Mouse (Mus musculus): Measurements from ENCODE around the gene Ppm1h. TPM values are rescaled to one million over a fixed set of nuclear protein-coding genes. Genes with fewer than 3 reads are reported as not detected.

The Ppm1h gene
- polyA plus RNA-seq, 1 experiment from 2014 or later, result 6.5 TPM

- no peak overlapping the region for H3K9ac ChIP-seq
- no peaks in the 10 kb centered on the region for H3K36me3 ChIP-seq (ENCODE audit: poor library complexity, severe bottlenecking)
- no peak overlapping the region for H3K4me2 ChIP-seq
- no peak for ATAC-seq
- H3K4me1 ChIP-seq, result no peaks in the 10 kb centered on the region
- 44% methylated on average over 12 of the region's 12 CpGs for WGBS
- H3K9me3 ChIP-seq (replicated peaks), result no peaks in the 10 kb centered on the region
- H3K4me3 ChIP-seq, result no peak overlapping the region
- H3K27me3 ChIP-seq, result no peaks in the 10 kb centered on the region
- no peak overlapping the region for H3K27ac ChIP-seq
Measured at GRCm38 (mm10) chr10:122827719-122828414, 149.3 kb downstream of the Ppm1h start.

GRCm38 (mm10) chr10:122829801-122830217 is 151.2 kb downstream of the Ppm1h start:
- Histone ChIP-seq H3K4me2 (no peak overlapping the region), H3K4me1 (no peaks in the 10 kb centered on the region), H3K36me3 (ENCODE audit: poor library complexity, severe bottlenecking) (no peaks in the 10 kb centered on the region), H3K9ac (no peak overlapping the region), H3K27ac (no peak overlapping the region), H3K27me3 (no peaks in the 10 kb centered on the region), H3K4me3 (no peak overlapping the region), H3K9me3 (replicated peaks) (no peaks in the 10 kb centered on the region)
- WGBS, result 76% methylated on average over 3 of the region's 3 CpGs
- ATAC-seq, result no peak

- Histone ChIP-seq H3K27ac (no peak overlapping the region), H3K9ac (no peak overlapping the region), H3K4me1 (no peaks in the 10 kb centered on the region), H3K4me3 (no peak overlapping the region), H3K27me3 (no peaks in the 10 kb centered on the region), H3K36me3 (ENCODE audit: poor library complexity, severe bottlenecking) (no peaks in the 10 kb centered on the region), H3K4me2 (no peak overlapping the region), H3K9me3 (replicated peaks) (no peaks in the 10 kb centered on the region)
- WGBS, result 87% methylated on average over 10 of the region's 10 CpGs
- ATAC-seq, result no peak
Measured at GRCm38 (mm10) chr10:122830638-122831037, 152.1 kb downstream of the Ppm1h start.

DNA sequence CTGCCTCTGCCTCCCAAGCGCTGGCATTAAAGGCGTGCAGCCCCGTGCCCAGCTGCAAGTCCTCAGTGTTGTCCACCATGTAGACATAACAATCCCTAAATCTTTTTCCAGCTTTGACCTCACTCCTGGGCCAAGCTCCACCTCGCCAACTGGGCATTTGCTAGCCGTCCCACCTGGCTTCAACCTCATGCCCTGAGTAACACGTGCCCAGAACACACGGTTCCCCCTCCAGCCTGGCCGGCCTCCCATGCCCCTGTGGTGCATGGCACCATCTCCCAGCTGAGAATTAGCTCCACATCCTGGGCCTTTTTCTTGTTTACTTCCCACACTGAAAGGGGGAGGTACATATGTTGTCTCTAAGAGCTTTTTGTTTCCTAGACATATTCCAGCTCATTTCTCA is 163.5 kb downstream of the Ppm1h start:
- H3K36me3 ChIP-seq (ENCODE audit: poor library complexity, severe bottlenecking), result no peaks in the 10 kb centered on the region
- H3K27ac ChIP-seq, result no peak overlapping the region
- 94% methylated on average over 8 of the region's 8 CpGs for WGBS
- H3K27me3 ChIP-seq, result no peaks in the 10 kb centered on the region
- no peak overlapping the region for H3K9ac ChIP-seq
- 0 out of 2 replicates have a peak, but pooled peaks cover 3% of the 10 kb centered on the region for H3K4me1 ChIP-seq
- H3K4me2 ChIP-seq, result no peak overlapping the region
- H3K9me3 ChIP-seq (replicated peaks), result no peaks in the 10 kb centered on the region
- H3K4me3 ChIP-seq, result no peak overlapping the region
- ATAC-seq, result no peak

DNA sequence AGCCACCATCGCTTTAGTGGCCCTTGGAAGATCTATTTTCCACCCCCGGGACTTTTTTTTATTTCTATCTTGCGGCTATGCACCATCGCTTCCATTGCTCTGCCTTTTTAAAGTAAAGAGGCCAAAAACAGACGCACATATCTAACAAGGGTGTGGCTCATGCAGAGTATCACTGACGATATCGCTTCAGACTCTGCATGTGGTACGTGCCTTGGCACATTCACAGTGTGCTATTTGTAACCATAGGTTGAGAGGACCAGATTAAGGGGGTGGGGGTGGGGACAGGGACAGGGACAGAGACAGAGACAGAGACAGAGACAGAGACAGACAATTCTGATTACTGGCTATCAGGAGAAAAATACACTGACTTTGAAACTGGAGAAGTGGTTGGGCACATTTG is 164.4 kb downstream of the Ppm1h start:
- 0 out of 2 replicates have a peak, but pooled peaks cover 3% of the 10 kb centered on the region for H3K4me1 ChIP-seq
- no peak overlapping the region for H3K4me2 ChIP-seq
- no peak overlapping the region for H3K9ac ChIP-seq
- 93% methylated on average over 8 of the region's 8 CpGs for WGBS
- no peaks in the 10 kb centered on the region for H3K27me3 ChIP-seq
- H3K27ac ChIP-seq, result no peak overlapping the region
- H3K4me3 ChIP-seq, result no peak overlapping the region
- H3K9me3 ChIP-seq (replicated peaks), result no peaks in the 10 kb centered on the region
- no peak for ATAC-seq
- H3K36me3 ChIP-seq (ENCODE audit: poor library complexity, severe bottlenecking), result no peaks in the 10 kb centered on the region

DNA sequence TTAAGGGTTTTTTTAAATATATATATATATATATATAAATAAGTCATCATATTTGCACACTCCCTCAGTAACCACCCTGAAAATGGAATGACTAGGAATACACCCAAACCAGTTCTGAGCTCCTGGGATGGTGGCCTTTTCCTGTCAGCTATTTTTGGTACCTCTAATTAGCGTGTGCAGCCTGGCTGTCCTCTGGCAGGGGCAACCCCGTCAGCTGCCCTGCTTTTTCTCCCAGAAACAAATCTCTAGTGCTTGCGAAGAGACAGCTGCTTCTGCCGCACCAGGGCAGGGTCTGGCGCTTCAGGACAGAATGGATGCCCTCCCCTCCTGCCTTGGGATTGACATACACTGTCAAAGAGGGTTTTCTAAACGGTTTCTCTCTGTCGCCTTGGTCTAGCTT is 166.9 kb downstream of the Ppm1h start:
- 47% methylated on average over 7 of the region's 7 CpGs for WGBS
- H3K9ac ChIP-seq, result no peak overlapping the region
- no peak overlapping the region for H3K4me2 ChIP-seq
- H3K27me3 ChIP-seq, result no peaks in the 10 kb centered on the region
- no peaks in the 10 kb centered on the region for H3K9me3 ChIP-seq (replicated peaks)
- H3K4me3 ChIP-seq, result no peak overlapping the region
- ATAC-seq, result no peak
- H3K27ac ChIP-seq, result no peak overlapping the region
- no peaks in the 10 kb centered on the region for H3K36me3 ChIP-seq (ENCODE audit: poor library complexity, severe bottlenecking)
- 0 out of 2 replicates have a peak, but pooled peaks cover 3% of the 10 kb centered on the region for H3K4me1 ChIP-seq

DNA sequence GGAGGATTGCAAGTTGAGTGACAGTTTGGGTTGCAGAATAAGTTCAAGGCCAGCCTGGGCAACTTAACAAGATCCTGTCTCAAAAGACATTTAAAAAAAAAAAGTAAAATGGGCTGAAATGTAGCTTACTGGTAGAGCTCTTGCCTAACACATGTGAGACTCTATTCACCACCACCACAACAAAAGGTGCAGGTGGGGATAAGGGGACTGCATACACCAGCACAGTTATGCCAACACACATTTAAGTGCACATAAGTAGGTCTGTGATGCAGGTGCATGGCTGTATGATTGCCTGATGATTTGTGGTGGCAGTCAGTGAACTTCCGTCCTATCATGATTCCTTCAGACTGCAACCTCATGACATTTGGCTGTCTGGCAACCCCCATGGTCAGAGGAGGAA is 167.9 kb downstream of the Ppm1h start:
- no peak overlapping the region for H3K9ac ChIP-seq
- H3K9me3 ChIP-seq (replicated peaks), result no peaks in the 10 kb centered on the region
- no peaks in the 10 kb centered on the region for H3K36me3 ChIP-seq (ENCODE audit: poor library complexity, severe bottlenecking)
- no peaks in the 10 kb centered on the region for H3K27me3 ChIP-seq
- 0 out of 2 replicates have a peak, but pooled peaks cover 3% of the 10 kb centered on the region for H3K4me1 ChIP-seq
- no peak overlapping the region for H3K4me2 ChIP-seq
- ATAC-seq, result no peak
- H3K27ac ChIP-seq, result no peak overlapping the region
- no peak overlapping the region for H3K4me3 ChIP-seq
- WGBS, result 97% methylated on average over 1 of the region's 1 CpGs

GRCm38 (mm10) chr10:122848020-122848457 is 169.5 kb downstream of the Ppm1h start:
- Histone ChIP-seq H3K4me3 (no peak overlapping the region), H3K27ac (no peak overlapping the region), H3K36me3 (ENCODE audit: poor library complexity, severe bottlenecking) (no peaks in the 10 kb centered on the region), H3K9me3 (replicated peaks) (no peaks in the 10 kb centered on the region), H3K9ac (no peak overlapping the region), H3K27me3 (no peaks in the 10 kb centered on the region), H3K4me1 (0 out of 2 replicates have a peak, but pooled peaks cover 3% of the 10 kb centered on the region), H3K4me2 (no peak overlapping the region)
- ATAC-seq, result no peak
- WGBS, result 89% methylated on average over 2 of the region's 2 CpGs

DNA sequence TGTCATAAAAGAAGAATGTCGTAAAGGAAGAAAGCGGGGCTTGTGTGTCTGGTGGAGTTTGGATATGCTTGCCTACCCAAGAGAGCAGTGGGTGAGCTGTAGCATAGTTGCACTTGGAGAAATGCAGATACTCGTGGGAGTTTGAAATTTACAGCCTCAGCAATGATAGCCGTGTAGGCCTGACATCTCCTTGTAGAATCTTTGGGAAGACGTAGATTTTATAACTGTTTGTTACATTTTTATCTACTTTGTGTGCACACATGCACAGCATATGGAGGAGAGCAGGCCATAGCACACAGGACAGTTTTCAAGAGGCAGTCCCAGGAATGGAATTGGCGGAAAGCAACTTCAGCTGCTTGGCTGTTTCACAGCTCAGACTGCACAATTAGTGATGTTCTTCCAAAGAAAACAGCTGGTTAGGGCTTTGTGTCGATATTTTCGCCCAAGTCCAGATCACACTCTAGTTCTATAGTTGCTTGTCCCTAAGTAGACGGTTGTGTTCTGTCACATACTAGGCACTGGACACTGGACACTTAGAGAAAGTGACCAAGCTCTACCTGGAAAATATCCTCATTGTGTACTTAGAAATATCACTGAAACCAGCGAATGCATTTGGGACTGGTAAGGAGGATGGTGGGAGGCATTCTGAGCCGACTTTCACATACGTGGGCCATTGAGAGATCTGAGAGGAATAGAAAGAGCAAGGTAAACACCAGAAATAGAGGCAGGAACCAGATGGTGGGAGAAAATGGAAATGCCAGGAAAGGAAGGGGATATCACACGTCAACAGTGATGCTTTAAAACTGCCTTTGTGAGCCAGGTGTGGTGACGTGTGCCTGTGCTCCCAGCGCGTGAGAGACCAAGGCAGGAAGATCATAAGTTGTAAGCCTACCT is 173.0 kb downstream of the Ppm1h start:
- WGBS, result 92% methylated on average over 16 of the region's 16 CpGs

GRCm38 (mm10) chr10:122854571-122854970 is 176.0 kb downstream of the Ppm1h start:
- Histone ChIP-seq H3K27me3 (no peaks in the 10 kb centered on the region), H3K27ac (no peak overlapping the region), H3K9ac (no peak overlapping the region), H3K9me3 (replicated peaks) (no peaks in the 10 kb centered on the region), H3K36me3 (ENCODE audit: poor library complexity, severe bottlenecking) (no peaks in the 10 kb centered on the region), H3K4me2 (no peak overlapping the region), H3K4me3 (no peak overlapping the region), H3K4me1 (no peaks in the 10 kb centered on the region)
- ATAC-seq, result no peak
- 80% methylated on average over 6 of the region's 6 CpGs for WGBS

More for the DNA sequence above, 173.0 kb downstream of the Ppm1h start:
- Histone ChIP-seq H3K4me2 (no peak overlapping the region), H3K4me1 (no peaks in the 10 kb centered on the region), H3K9ac (no peak overlapping the region), H3K4me3 (no peak overlapping the region), H3K27ac (no peak overlapping the region), H3K36me3 (ENCODE audit: poor library complexity, severe bottlenecking) (no peaks in the 10 kb centered on the region), H3K9me3 (replicated peaks) (no peaks in the 10 kb centered on the region), H3K27me3 (no peaks in the 10 kb centered on the region)
- ATAC-seq, result no peak

- Histone ChIP-seq H3K4me2 (no peak overlapping the region), H3K36me3 (ENCODE audit: poor library complexity, severe bottlenecking) (no peaks in the 10 kb centered on the region), H3K9me3 (replicated peaks) (no peaks in the 10 kb centered on the region), H3K27ac (no peak overlapping the region), H3K4me1 (no peaks in the 10 kb centered on the region), H3K4me3 (no peak overlapping the region), H3K27me3 (no peaks in the 10 kb centered on the region), H3K9ac (no peak overlapping the region)
- no peak for ATAC-seq
- 52% methylated on average over 4 of the region's 4 CpGs for WGBS
Measured at GRCm38 (mm10) chr10:122855149-122855548, 176.6 kb downstream of the Ppm1h start.

DNA sequence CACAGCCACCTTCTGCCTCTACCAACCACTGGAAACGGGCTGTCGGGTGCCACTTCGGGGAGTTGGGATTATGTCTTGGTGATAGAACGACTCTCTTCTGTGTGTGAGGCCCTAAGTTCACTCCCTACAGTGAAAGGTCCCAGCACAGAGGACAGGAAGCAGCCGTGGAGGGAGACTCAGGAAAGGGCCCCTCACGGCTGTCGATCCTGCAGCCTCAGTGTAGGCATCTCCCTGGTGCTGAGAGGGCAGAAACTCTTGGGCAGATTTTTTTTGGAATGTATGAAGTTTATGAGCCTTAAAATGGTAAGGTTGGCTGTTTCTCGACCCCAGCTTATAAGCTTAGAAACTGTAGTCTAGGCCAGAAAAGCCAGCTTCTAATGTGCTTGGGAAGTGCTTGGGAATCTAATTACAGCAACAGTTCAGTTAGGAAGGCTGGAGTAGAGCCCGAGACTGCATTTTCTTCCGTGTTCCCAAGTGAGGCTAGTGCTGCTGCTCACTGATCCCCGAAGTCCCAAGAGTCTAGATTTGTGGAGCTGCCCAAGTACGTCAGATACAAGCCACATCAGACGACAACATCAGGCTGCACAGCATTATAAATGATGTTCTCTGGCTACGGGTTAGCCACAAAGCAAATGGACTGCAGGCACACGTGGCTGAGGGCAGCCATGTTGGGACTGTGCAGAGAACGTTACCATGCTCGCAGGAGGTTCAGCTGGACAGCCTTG is 177.6 kb downstream of the Ppm1h start:
- Histone ChIP-seq H3K27me3 (no peaks in the 10 kb centered on the region), H3K36me3 (ENCODE audit: poor library complexity, severe bottlenecking) (no peaks in the 10 kb centered on the region), H3K4me1 (no peaks in the 10 kb centered on the region), H3K27ac (no peak overlapping the region), H3K9me3 (replicated peaks) (no peaks in the 10 kb centered on the region), H3K9ac (no peak overlapping the region), H3K4me3 (no peak overlapping the region), H3K4me2 (no peak overlapping the region)
- 88% methylated on average over 17 of the region's 17 CpGs for WGBS
- no peak for ATAC-seq
